Mouse (Mus musculus) lung, embryonic 16.5 days (tissue): ENCODE measurements at regions not wholly inside any gene's neighbourhood (a gene's known extent, or its start where the extent isn't known, plus 50 kb on each side); places are given as distances from the start of the nearest gene placed in this dataset.

ENCODE experiments used
- ATAC-seq: fragments of 200-750 bp; cut with Nextera tagmentation; 2 replicates; pipeline ENCODE4 v1.8.0; 2017; ENCODE audit warnings: low read depth, mild to moderate bottlenecking, moderate library complexity
- H3K27ac ChIP-seq: fragments of 300-500 bp; sonication (generic); 2 replicates; pipeline ENCODE4 v1.5.1; 2014; ENCODE audit warnings: mild to moderate bottlenecking, control low read depth, low read length
- H3K27me3 ChIP-seq: fragments of 300-500 bp; sonication (generic); 2 replicates; pipeline ENCODE4 v1.6.1; 2014; ENCODE audit warnings: low read depth, low read length, mixed read lengths; ENCODE audit not compliant: control insufficient read depth, insufficient read depth
- H3K36me3 ChIP-seq: fragments of 300-500 bp; sonication (generic); 2 replicates; pipeline ENCODE4 v1.6.1; 2014; ENCODE audit warnings: low read length; ENCODE audit not compliant: control insufficient read depth, insufficient read depth
- H3K4me1 ChIP-seq: fragments of 300-500 bp; sonication (generic); replicated peaks from 2 replicates; pipeline ENCODE4 v1.6.1; 2014; ENCODE audit warnings: low read length, mixed read lengths; ENCODE audit not compliant: control insufficient read depth, insufficient read depth
- H3K4me2 ChIP-seq: fragments of 300-500 bp; sonication (generic); 2 replicates; pipeline ENCODE4 v1.6.1; 2014; ENCODE audit warnings: low read depth, low read length, control low read depth
- H3K4me3 ChIP-seq: fragments of 300-500 bp; sonication (generic); 2 replicates; pipeline ENCODE4 v1.5.1; 2014; ENCODE audit warnings: mild to moderate bottlenecking, low read length, control low read depth
- H3K9ac ChIP-seq: fragments of 300-500 bp; sonication (generic); 2 replicates; pipeline ENCODE4 v1.6.1; 2014; ENCODE audit warnings: low read length, control low read depth
- H3K9me3 ChIP-seq: fragments of 300-500 bp; sonication (generic); 2 replicates; pipeline ENCODE4 v1.6.1; 2016; ENCODE audit warnings: low read length; ENCODE audit not compliant: control insufficient read depth
- WGBS: fragments of 180-500 bp; shearing (Covaris S2); extraction: QIAGEN DNeasy Blood & Tissue Kit; methylation state at CpG from one replicate; pipeline ENCODE4 v1.1.7; 2014; 5-methylcytosine and 5-hydroxymethylcytosine counted together

- Histone ChIP-seq H3K4me2 (no peak overlapping the region), H3K4me3 (no peak overlapping the region), H3K36me3 (no peaks in the 10 kb centered on the region), H3K27ac (no peak overlapping the region), H3K4me1 (no peaks in the 10 kb centered on the region), H3K27me3 (no peaks in the 10 kb centered on the region), H3K9me3 (no peaks in the 10 kb centered on the region), H3K9ac (no peak overlapping the region)
- peak; percentile 62; the same call in 1 of the 2 replicates for ATAC-seq
- WGBS: 32% methylated on average over 5 of the region's 5 CpGs
Measured at GRCm38 (mm10) chr10:67721787-67722186, 173.0 kb upstream of the Ado start.

GRCm38 (mm10) chr10:67717506-67717905 lies 168.8 kb upstream of the Ado start:
- H3K4me3 ChIP-seq: no peak overlapping the region
- no peaks in the 10 kb centered on the region for H3K9me3 ChIP-seq
- no peaks in the 10 kb centered on the region for H3K27me3 ChIP-seq
- peaks cover 3% of the 10 kb centered on the region; the same call in 1 of the 2 replicates for H3K4me1 ChIP-seq
- ATAC-seq: no peak
- H3K36me3 ChIP-seq: no peaks in the 10 kb centered on the region
- no peak overlapping the region for H3K4me2 ChIP-seq
- 83% methylated on average over 7 of the region's 7 CpGs for WGBS
- no peak overlapping the region for H3K9ac ChIP-seq
- no peak overlapping the region for H3K27ac ChIP-seq

GRCm38 (mm10) chr10:67715046-67715445 lies 166.3 kb upstream of the Ado start:
- Histone ChIP-seq H3K4me3 (no peak overlapping the region), H3K36me3 (no peaks in the 10 kb centered on the region), H3K9me3 (no peaks in the 10 kb centered on the region), H3K4me1 (peaks cover 3% of the 10 kb centered on the region; the same call in 1 of the 2 replicates), H3K27ac (no peak overlapping the region), H3K27me3 (no peaks in the 10 kb centered on the region), H3K4me2 (no peak overlapping the region), H3K9ac (no peak overlapping the region)
- 84% methylated on average over 4 of the region's 4 CpGs for WGBS
- no peak for ATAC-seq

GRCm38 (mm10) chr10:67713098-67713497 lies 164.3 kb upstream of the Ado start:
- Histone ChIP-seq H3K9ac (no peak overlapping the region), H3K27me3 (no peaks in the 10 kb centered on the region), H3K9me3 (no peaks in the 10 kb centered on the region), H3K27ac (no peak overlapping the region), H3K4me3 (no peak overlapping the region), H3K36me3 (no peaks in the 10 kb centered on the region), H3K4me1 (peaks cover 3% of the 10 kb centered on the region; the same call in 1 of the 2 replicates), H3K4me2 (no peak overlapping the region)
- no peak for ATAC-seq
- WGBS: 65% methylated on average over 10 of the region's 10 CpGs

GRCm38 (mm10) chr10:67712665-67713064 lies 163.9 kb upstream of the Ado start:
- peaks cover 3% of the 10 kb centered on the region; the same call in 1 of the 2 replicates for H3K4me1 ChIP-seq
- no peak overlapping the region for H3K4me3 ChIP-seq
- H3K9me3 ChIP-seq: no peaks in the 10 kb centered on the region
- H3K4me2 ChIP-seq: no peak overlapping the region
- no peak; the same call in 1 of the 2 replicates for ATAC-seq
- 52% methylated on average over 6 of the region's 6 CpGs for WGBS
- no peak overlapping the region for H3K9ac ChIP-seq
- H3K36me3 ChIP-seq: no peaks in the 10 kb centered on the region
- H3K27me3 ChIP-seq: no peaks in the 10 kb centered on the region
- H3K27ac ChIP-seq: no peak overlapping the region

GRCm38 (mm10) chr10:67711961-67712360 lies 163.2 kb upstream of the Ado start:
- H3K9me3 ChIP-seq: no peaks in the 10 kb centered on the region
- H3K36me3 ChIP-seq: no peaks in the 10 kb centered on the region
- no peak overlapping the region for H3K27ac ChIP-seq

GRCm38 (mm10) chr10:67706436-67706835 lies 157.7 kb upstream of the Ado start:
- no peak overlapping the region for H3K4me3 ChIP-seq
- H3K4me1 ChIP-seq: no peaks in the 10 kb centered on the region; the same call in 1 of the 2 replicates
- H3K4me2 ChIP-seq: no peak overlapping the region
- WGBS: 35% methylated on average over 7 of the region's 7 CpGs
- ATAC-seq: no peak
- H3K9ac ChIP-seq: no peak overlapping the region
- H3K9me3 ChIP-seq: no peaks in the 10 kb centered on the region
- no peak overlapping the region for H3K27ac ChIP-seq
- H3K36me3 ChIP-seq: no peaks in the 10 kb centered on the region
- H3K27me3 ChIP-seq: no peaks in the 10 kb centered on the region

More at GRCm38 (mm10) chr10:67711961-67712360, 163.2 kb upstream of the Ado start:
- Histone ChIP-seq H3K4me2 (no peak overlapping the region), H3K9ac (no peak overlapping the region), H3K27me3 (no peaks in the 10 kb centered on the region), H3K4me1 (peaks cover 3% of the 10 kb centered on the region; the same call in 1 of the 2 replicates), H3K4me3 (no peak overlapping the region)
- 81% methylated on average over 3 of the region's 3 CpGs for WGBS
- no peak for ATAC-seq

GRCm38 (mm10) chr10:67702783-67703455 lies 154.2 kb upstream of the Ado start:
- no peak for ATAC-seq
- no peaks in the 10 kb centered on the region; the same call in 1 of the 2 replicates for H3K4me1 ChIP-seq
- no peak overlapping the region for H3K9ac ChIP-seq
- H3K4me3 ChIP-seq: no peak overlapping the region
- H3K27me3 ChIP-seq: no peaks in the 10 kb centered on the region
- no peaks in the 10 kb centered on the region for H3K36me3 ChIP-seq
- WGBS: 55% methylated on average over 9 of the region's 9 CpGs
- no peaks in the 10 kb centered on the region for H3K9me3 ChIP-seq
- no peak overlapping the region for H3K27ac ChIP-seq
- H3K4me2 ChIP-seq: no peak overlapping the region

- no peaks in the 10 kb centered on the region for H3K27me3 ChIP-seq
- no peaks in the 10 kb centered on the region for H3K4me1 ChIP-seq
- H3K27ac ChIP-seq: no peak overlapping the region
- WGBS: 35% methylated on average over 16 of the region's 16 CpGs
- no peaks in the 10 kb centered on the region for H3K36me3 ChIP-seq
- no peak for ATAC-seq
- no peaks in the 10 kb centered on the region for H3K9me3 ChIP-seq
- no peak overlapping the region for H3K4me3 ChIP-seq
- no peak overlapping the region for H3K4me2 ChIP-seq
- H3K9ac ChIP-seq: no peak overlapping the region
Measured at GRCm38 (mm10) chr10:67697401-67698195, 148.8 kb upstream of the Ado start.
